ENCODE assay signal across 8 mouse cellular contexts in the genomic region with DNA sequence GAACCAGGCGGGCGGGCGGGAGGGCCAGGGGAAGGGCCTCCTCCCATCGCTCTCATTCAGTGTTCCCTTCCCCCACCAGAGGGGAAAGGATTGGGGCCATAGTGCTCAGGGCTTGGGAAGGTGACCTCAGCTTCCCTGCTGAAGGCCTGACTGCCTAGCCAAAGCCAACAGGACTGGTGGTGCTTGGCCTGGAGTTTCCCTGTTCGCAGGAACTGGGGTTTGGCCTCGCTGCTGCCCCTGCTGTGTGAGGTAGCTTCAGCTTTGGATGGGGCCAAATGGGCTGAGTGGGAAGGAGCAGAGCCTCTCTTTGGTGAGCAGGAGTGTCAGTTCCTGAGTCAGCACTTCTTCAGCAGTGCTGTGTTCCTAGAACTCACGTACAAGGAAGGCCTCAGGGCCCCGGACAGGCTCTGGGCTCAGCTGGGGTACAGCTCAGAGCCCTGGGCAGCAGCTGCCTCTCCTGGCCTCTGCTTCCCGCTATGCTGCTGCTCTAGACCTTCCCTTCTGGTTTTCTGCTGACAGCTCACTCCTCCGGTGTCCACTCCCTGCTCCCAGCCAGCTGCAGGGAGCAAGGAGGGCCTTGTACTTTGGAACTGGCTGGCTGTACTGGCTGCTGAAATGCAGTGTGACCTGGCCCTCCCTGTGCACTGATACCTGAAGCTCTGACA. TPM values are rescaled to one million over a fixed set of nuclear protein-coding genes. Genes with fewer than 3 reads are reported as not detected.
DNase-seq lines count a peak whose midpoint lies in the region; ATAC-seq and TF ChIP-seq lines count a peak whose summit lies in the region.

No protein-coding gene starts in this region.

- peaks cover 95% of the 10 kb centered on the region for H3K36me3 ChIP-seq in megakaryocyte, embryonic 14.5 days (replicated peaks; ENCODE audit: low read length)
- H3K36me3 ChIP-seq in embryonic facial prominence, embryonic 15.5 days, result peaks cover 59% of the 10 kb centered on the region
- H3K36me3 ChIP-seq in intestine, embryonic 16.5 days (ENCODE audit: control insufficient read depth, insufficient read depth, low read length), result peaks cover 23% of the 10 kb centered on the region
- H3K36me3 ChIP-seq in midbrain, postnatal 0 days (ENCODE audit: insufficient read depth, low read length), result peaks cover 38% of the 10 kb centered on the region

- no peaks in the 10 kb centered on the region for H3K9me3 ChIP-seq in megakaryocyte, embryonic 14.5 days
- H3K9me3 ChIP-seq in embryonic facial prominence, embryonic 15.5 days (replicated peaks), result no peaks in the 10 kb centered on the region
- no peaks in the 10 kb centered on the region for H3K9me3 ChIP-seq in intestine, embryonic 16.5 days (ENCODE audit: control insufficient read depth, low read length)
- H3K9me3 ChIP-seq in midbrain, postnatal 0 days (ENCODE audit: low read length), result no peaks in the 10 kb centered on the region

- H3K9ac ChIP-seq in embryonic facial prominence, embryonic 15.5 days, result no peak overlapping the region
- peak overlapping the region; percentile 37 for H3K9ac ChIP-seq in intestine, embryonic 16.5 days (ENCODE audit: low read depth, low read length)
- H3K9ac ChIP-seq in midbrain, postnatal 0 days (replicated peaks; ENCODE audit: low read length, poor library complexity, severe bottlenecking), result no peak overlapping the region

- no peak overlapping the region for H3K4me2 ChIP-seq in embryonic facial prominence, embryonic 15.5 days (replicated peaks)
- 0 out of 2 replicates have a peak overlapping the region, but pooled peaks have one; percentile 14 for H3K4me2 ChIP-seq in intestine, embryonic 16.5 days (ENCODE audit: low read depth, low read length)
- no peak overlapping the region for H3K4me2 ChIP-seq in midbrain, postnatal 0 days (ENCODE audit: low read depth, low read length, poor library complexity, severe bottlenecking)

- 84% methylated on average over 10 of the region's 10 CpGs for WGBS in embryonic facial prominence, embryonic 15.5 days
- WGBS in intestine, embryonic 16.5 days, result 54% methylated on average over 9 of the region's 10 CpGs
- 75% methylated on average over 10 of the region's 10 CpGs for WGBS in midbrain, postnatal 0 days

- peaks cover 100% of the 10 kb centered on the region for H3K4me1 ChIP-seq in megakaryocyte, embryonic 14.5 days
- peaks cover 21% of the 10 kb centered on the region; the same call in 1 of the 2 replicates for H3K4me1 ChIP-seq in embryonic facial prominence, embryonic 15.5 days
- peaks cover 42% of the 10 kb centered on the region for H3K4me1 ChIP-seq in intestine, embryonic 16.5 days (ENCODE audit: control insufficient read depth, insufficient read depth, low read length)
- H3K4me1 ChIP-seq in midbrain, postnatal 0 days (ENCODE audit: insufficient read depth, low read length), result no peaks in the 10 kb centered on the region

- peak overlapping the region; percentile 87 for H3K4me3 ChIP-seq in megakaryocyte, embryonic 14.5 days (replicated peaks)
- H3K4me3 ChIP-seq in embryonic facial prominence, embryonic 15.5 days (replicated peaks), result no peak overlapping the region
- H3K4me3 ChIP-seq in intestine, embryonic 16.5 days (ENCODE audit: low read length), result no peak overlapping the region
- no peak overlapping the region for H3K4me3 ChIP-seq in midbrain, postnatal 0 days (ENCODE audit: low read depth, low read length)

- DNase-seq in midbrain, postnatal 0 days (ENCODE audit: low spot score), result peak; percentile 12
- no peak for DNase-seq in spleen, postnatal 36 days (ENCODE audit: low spot score in 2 of 2)
- no peak for DNase-seq in left cerebral cortex, postnatal 4 days
- DNase-seq in adrenal gland, adult 18-20 months (ENCODE audit: low spot score in 2 of 2), result no peak

- no peaks in the 10 kb centered on the region for H3K27me3 ChIP-seq in megakaryocyte, embryonic 14.5 days (replicated peaks)
- no peaks in the 10 kb centered on the region for H3K27me3 ChIP-seq in embryonic facial prominence, embryonic 15.5 days
- H3K27me3 ChIP-seq in intestine, embryonic 16.5 days (replicated peaks; ENCODE audit: control insufficient read depth, insufficient read depth, low read length), result no peaks in the 10 kb centered on the region
- no peaks in the 10 kb centered on the region for H3K27me3 ChIP-seq in midbrain, postnatal 0 days (ENCODE audit: insufficient read depth, low read length)

- TF ChIP-seq CTCF in midbrain, postnatal 0 days (IDR thresholded peaks at IDR 0.05), result no peak

- no peak for ATAC-seq in megakaryocyte, adult 5-6 weeks (ENCODE audit: poor library complexity, severe bottlenecking)
- no peak for ATAC-seq in embryonic facial prominence, embryonic 15.5 days (ENCODE audit: insufficient number of reproducible peaks, low FRiP score, low TSS enrichment, low read depth)
- ATAC-seq in intestine, embryonic 16.5 days, result peak; percentile 93
- no peak for ATAC-seq in midbrain, postnatal 0 days (ENCODE audit: low FRiP score)

- peak overlapping the region; percentile 34; the same call in 1 of the 2 replicates for H3K27ac ChIP-seq in embryonic facial prominence, embryonic 15.5 days (replicated peaks)
- H3K27ac ChIP-seq in intestine, embryonic 16.5 days (ENCODE audit: low read length), result peak overlapping the region; percentile 85
- H3K27ac ChIP-seq in midbrain, postnatal 0 days (ENCODE audit: low read depth, low read length), result no peak overlapping the region

- intact Hi-C loops in left cerebral cortex, postnatal 4 days (cut with DNase I), result no loop called here

RNA-seq across cellular contexts. Expression of a gene that starts 14.7 kb away (rescaled TPM):
- 474 and 728 TPM in 2 replicates for polyA plus RNA-seq in megakaryocyte, embryonic 14.5 days (2012; ENCODE audit: insufficient read depth, low replicate concordance)
- 19.3 and 27.1 TPM in 2 replicates for total RNA-seq in megakaryocyte, adult 5-6 weeks (2015)
- 24.0 and 34.8 TPM in 2 replicates for total RNA-seq in megakaryocyte, adult 5-6 weeks (2017)
- 77.2 and 83.5 TPM in 2 replicates for polyA plus RNA-seq in embryonic facial prominence, embryonic 15.5 days (2015; fragmentation: Nextera tagmentation; extraction: Ambion mirVana)
- 135 and 158 TPM in 2 replicates for polyA plus RNA-seq in intestine, embryonic 16.5 days (2015; fragmentation: Nextera tagmentation; extraction: Ambion mirVana)
- total RNA-seq in midbrain, postnatal 0 days (2014; rRNA removed), result 117 and 139 TPM in 2 replicates
- polyA plus RNA-seq in midbrain, postnatal 0 days (2015; fragmentation: Nextera tagmentation; extraction: Ambion mirVana), result 73.0 and 74.0 TPM in 2 replicates
- total RNA-seq in left cerebral cortex, postnatal 4 days (2021), result 10 to 100 TPM; 87.1 to 87.7 TPM
- 100 to 1,000 TPM; 112 to 157 TPM for total RNA-seq in adrenal gland, adult 18-20 months (2021)

RNA-seq across cellular contexts. Expression of a gene that starts 15.0 kb away (rescaled TPM):
- polyA plus RNA-seq in megakaryocyte, embryonic 14.5 days (2012; ENCODE audit: insufficient read depth, low replicate concordance), result 4.8 and 6.6 TPM in 2 replicates
- 0.56 and 0.68 TPM in 2 replicates for total RNA-seq in megakaryocyte, adult 5-6 weeks (2015)
- 0.88 and 1.3 TPM in 2 replicates for total RNA-seq in megakaryocyte, adult 5-6 weeks (2017)
- 1.5 and 2.5 TPM in 2 replicates for polyA plus RNA-seq in embryonic facial prominence, embryonic 15.5 days (2015; fragmentation: Nextera tagmentation; extraction: Ambion mirVana)
- polyA plus RNA-seq in intestine, embryonic 16.5 days (2015; fragmentation: Nextera tagmentation; extraction: Ambion mirVana), result 1.2 and 1.5 TPM in 2 replicates
- 4.8 and 5.4 TPM in 2 replicates for total RNA-seq in midbrain, postnatal 0 days (2014; rRNA removed)
- polyA plus RNA-seq in midbrain, postnatal 0 days (2015; fragmentation: Nextera tagmentation; extraction: Ambion mirVana), result 0.20 and 0.67 TPM in 2 replicates
- total RNA-seq in left cerebral cortex, postnatal 4 days (2021), result 1 to 10 TPM; 5.0 to 5.7 TPM
- 10 to 100 TPM; 15.1 to 19.3 TPM for total RNA-seq in adrenal gland, adult 18-20 months (2021)

RNA-seq across cellular contexts. Expression of a gene that starts 43.5 kb away (rescaled TPM):
- 70.2 and 174 TPM in 2 replicates for polyA plus RNA-seq in megakaryocyte, embryonic 14.5 days (2012; ENCODE audit: insufficient read depth, low replicate concordance)
- 15.1 and 16.6 TPM in 2 replicates for total RNA-seq in megakaryocyte, adult 5-6 weeks (2015)
- 19.2 and 20.7 TPM in 2 replicates for total RNA-seq in megakaryocyte, adult 5-6 weeks (2017)
- 82.1 and 91.7 TPM in 2 replicates for polyA plus RNA-seq in embryonic facial prominence, embryonic 15.5 days (2015; fragmentation: Nextera tagmentation; extraction: Ambion mirVana)
- polyA plus RNA-seq in intestine, embryonic 16.5 days (2015; fragmentation: Nextera tagmentation; extraction: Ambion mirVana), result 61.3 and 61.4 TPM in 2 replicates
- 59.6 and 85.6 TPM in 2 replicates for total RNA-seq in midbrain, postnatal 0 days (2014; rRNA removed)
- 56.8 and 60.6 TPM in 2 replicates for polyA plus RNA-seq in midbrain, postnatal 0 days (2015; fragmentation: Nextera tagmentation; extraction: Ambion mirVana)
- total RNA-seq in left cerebral cortex, postnatal 4 days (2021), result 10 to 100 TPM; 81.1 to 81.4 TPM
- 10 to 100 TPM; 48.2 to 54.2 TPM for total RNA-seq in adrenal gland, adult 18-20 months (2021)

RNA-seq across cellular contexts. Expression of a gene that starts 49.7 kb away (rescaled TPM):
- polyA plus RNA-seq in megakaryocyte, embryonic 14.5 days (2012; ENCODE audit: insufficient read depth, low replicate concordance), result 9.3 and 21.8 TPM in 2 replicates
- total RNA-seq in megakaryocyte, adult 5-6 weeks (2015), result 35.0 and 43.3 TPM in 2 replicates
- 66.3 and 79.6 TPM in 2 replicates for total RNA-seq in megakaryocyte, adult 5-6 weeks (2017)
- polyA plus RNA-seq in embryonic facial prominence, embryonic 15.5 days (2015; fragmentation: Nextera tagmentation; extraction: Ambion mirVana), result 15.6 and 16.7 TPM in 2 replicates
- polyA plus RNA-seq in intestine, embryonic 16.5 days (2015; fragmentation: Nextera tagmentation; extraction: Ambion mirVana), result 7.9 and 10.0 TPM in 2 replicates
- total RNA-seq in midbrain, postnatal 0 days (2014; rRNA removed), result 70.6 and 86.8 TPM in 2 replicates
- polyA plus RNA-seq in midbrain, postnatal 0 days (2015; fragmentation: Nextera tagmentation; extraction: Ambion mirVana), result 18.1 TPM in 2 replicates
- 100 to 1,000 TPM in 1 of 2 experiments, 10 to 100 TPM in 1; 91.7 to 102 TPM for total RNA-seq in left cerebral cortex, postnatal 4 days (2021)
- total RNA-seq in adrenal gland, adult 18-20 months (2021), result 10 to 100 TPM; 31.1 to 40.1 TPM

RNA-seq across cellular contexts. Expression of a gene that starts 49.8 kb away (rescaled TPM):
- 34.7 and 62.6 TPM in 2 replicates for polyA plus RNA-seq in megakaryocyte, embryonic 14.5 days (2012; ENCODE audit: insufficient read depth, low replicate concordance)
- 9.8 and 10.1 TPM in 2 replicates for total RNA-seq in megakaryocyte, adult 5-6 weeks (2015)
- 8.5 and 10.3 TPM in 2 replicates for total RNA-seq in megakaryocyte, adult 5-6 weeks (2017)
- polyA plus RNA-seq in embryonic facial prominence, embryonic 15.5 days (2015; fragmentation: Nextera tagmentation; extraction: Ambion mirVana), result 10.3 and 11.0 TPM in 2 replicates
- polyA plus RNA-seq in intestine, embryonic 16.5 days (2015; fragmentation: Nextera tagmentation; extraction: Ambion mirVana), result 7.4 and 8.4 TPM in 2 replicates
- total RNA-seq in midbrain, postnatal 0 days (2014; rRNA removed), result 34.3 and 38.2 TPM in 2 replicates
- 9.6 and 9.7 TPM in 2 replicates for polyA plus RNA-seq in midbrain, postnatal 0 days (2015; fragmentation: Nextera tagmentation; extraction: Ambion mirVana)
- total RNA-seq in left cerebral cortex, postnatal 4 days (2021), result 10 to 100 TPM; 29.3 to 29.7 TPM
- 10 to 100 TPM; 26.4 to 37.1 TPM for total RNA-seq in adrenal gland, adult 18-20 months (2021)
